Mouse (Mus musculus): ENCODE data around the gene Defb21.

The Defb21 gene

DNA sequence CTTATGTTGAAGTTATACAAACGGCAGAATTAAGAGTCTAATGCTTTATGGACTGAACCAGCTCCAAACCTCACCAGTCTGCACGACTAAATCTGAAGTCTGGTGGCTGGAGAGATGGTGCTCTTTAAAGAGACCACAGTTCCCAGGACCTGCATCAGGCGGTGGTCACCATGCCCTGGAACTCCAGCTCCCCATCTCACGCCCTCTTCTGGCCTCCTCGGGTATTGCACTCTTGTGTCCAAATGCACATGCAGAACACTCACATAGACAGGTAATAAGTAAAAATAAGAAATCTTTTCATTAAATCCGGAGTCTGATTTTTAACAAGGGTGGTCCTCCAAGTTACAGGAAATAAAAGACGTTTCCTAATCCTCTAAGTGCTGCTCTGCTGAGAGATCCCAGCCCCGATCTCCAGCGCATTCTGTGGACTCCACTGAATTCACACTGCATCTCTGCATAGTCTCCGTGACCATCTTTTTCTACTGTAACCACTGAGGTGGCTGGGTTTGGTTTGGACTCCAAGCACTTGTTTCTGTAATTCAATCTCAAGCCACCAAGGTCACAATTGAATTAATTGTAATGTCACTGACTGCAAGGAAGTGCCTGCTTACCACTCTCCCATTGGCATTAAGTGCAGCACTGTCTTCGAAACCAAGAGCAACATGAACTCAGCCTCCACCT, at the start of gene Defb21:
TSS of gene Defb21 (plus strand) at position 631 of the 681 bp plus-strand sequence.
- CTCF ChIA-PET: no interaction called here

GRCm38 (mm10) chr2:152539944-152540710, 32.4 kb upstream of the Defb21 start, which contains the start of gene Defb29:
TSS of gene Defb29 (minus strand) at chr2:152540098.
- CTCF ChIA-PET: no interaction called here

DNA sequence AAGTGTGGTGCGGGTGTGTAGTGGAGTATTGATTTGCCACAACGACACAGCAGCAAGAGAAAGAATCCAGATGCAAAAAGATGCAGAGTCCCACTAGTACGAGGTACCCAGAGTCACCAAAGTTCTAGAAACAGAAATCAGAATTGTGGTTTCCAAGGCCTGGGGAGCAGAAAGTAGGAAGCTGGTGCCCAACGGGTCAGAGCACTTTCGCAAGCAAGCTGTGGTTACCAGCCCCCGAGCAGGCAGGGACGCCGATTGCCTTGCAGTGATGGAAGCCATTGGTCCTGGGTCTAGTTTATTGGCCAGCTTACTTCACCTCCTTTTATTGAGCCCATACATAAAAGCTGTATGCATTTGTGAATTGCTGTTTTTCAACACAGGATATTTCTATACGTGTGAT, 30.6 kb upstream of the Defb21 start:
- CTCF ChIA-PET: no interaction called here

DNA sequence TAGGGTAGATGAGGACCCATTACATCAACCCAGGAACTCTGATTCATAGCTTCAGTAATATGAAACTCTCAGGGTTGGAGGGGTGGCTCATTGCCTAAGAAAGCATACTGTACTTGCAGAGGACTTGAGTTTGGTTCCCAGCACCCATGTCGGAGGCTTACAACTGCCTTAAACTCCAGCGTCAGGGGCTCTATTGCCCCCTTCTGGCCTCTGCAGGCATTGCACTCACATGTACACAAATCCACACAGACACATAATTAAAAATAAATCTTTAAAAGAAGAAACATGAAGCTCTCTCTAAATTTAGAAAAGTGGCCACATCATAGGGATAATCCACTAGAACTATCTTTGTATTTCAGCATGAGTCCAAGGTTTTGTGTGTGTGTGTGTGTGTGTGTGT, 29.6 kb upstream of the Defb21 start:
- CTCF ChIA-PET: no interaction called here

GRCm38 (mm10) chr2:152543478-152543877, 29.1 kb upstream of the Defb21 start:
- CTCF ChIA-PET: no interaction called here

- CTCF ChIA-PET: no interaction called here
Measured at GRCm38 (mm10) chr2:152544691-152545090, 27.9 kb upstream of the Defb21 start.

DNA sequence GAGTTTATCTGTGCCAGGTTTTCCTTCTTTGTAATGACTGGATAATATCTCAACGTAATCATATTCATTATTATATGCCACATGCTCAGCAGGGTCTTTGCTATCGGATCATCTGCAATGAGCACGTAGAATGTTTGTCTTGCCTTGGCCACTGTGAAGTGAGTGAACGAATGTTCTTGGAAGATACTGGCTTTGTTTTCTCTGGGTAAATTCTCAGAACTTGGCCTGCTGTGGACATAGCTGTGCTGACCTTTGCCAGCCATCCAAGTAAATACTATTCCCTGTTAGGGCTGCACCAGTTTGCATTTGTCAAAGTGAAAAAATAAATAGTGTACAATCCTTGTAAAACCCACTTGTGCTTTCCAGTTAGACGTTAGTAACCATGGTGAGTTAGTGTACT, 24.4 kb upstream of the Defb21 start:
- CTCF ChIA-PET: no interaction called here

- CTCF ChIA-PET: no interaction called here
Measured at GRCm38 (mm10) chr2:152553774-152554423, 18.6 kb upstream of the Defb21 start.

- CTCF ChIA-PET: no interaction called here
Measured at GRCm38 (mm10) chr2:152556655-152557054, 15.9 kb upstream of the Defb21 start.

- CTCF ChIA-PET: no interaction called here
Measured at GRCm38 (mm10) chr2:152569038-152569437, 3.5 kb upstream of the Defb21 start, which contains the start of gene Gm17416. TSS of gene Gm17416 (plus strand) at chr2:152569338.

DNA sequence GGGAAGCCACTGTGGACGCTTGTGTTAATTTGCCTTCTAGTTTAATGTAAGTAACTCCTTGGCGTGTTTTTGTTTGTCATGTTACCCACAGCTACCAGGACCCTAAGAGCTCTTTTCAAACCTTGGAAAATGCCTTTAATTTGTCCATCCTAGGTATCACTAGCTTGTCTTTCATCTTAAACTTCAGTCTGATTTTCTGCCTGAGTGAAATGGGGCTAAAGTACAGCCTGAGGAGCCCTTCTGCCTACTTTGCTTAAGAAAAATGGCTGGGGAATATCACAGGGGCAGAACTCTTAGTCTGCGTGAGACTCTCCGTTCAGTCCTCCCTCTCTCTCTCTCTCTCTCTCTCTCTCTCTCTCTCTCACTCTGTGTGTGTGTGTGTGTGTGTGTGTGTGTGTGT, 2.7 kb upstream of the Defb21 start:
- CTCF ChIA-PET: no interaction called here

GRCm38 (mm10) chr2:152570313-152570712, 2.2 kb upstream of the Defb21 start:
- CTCF ChIA-PET: no interaction called here

DNA sequence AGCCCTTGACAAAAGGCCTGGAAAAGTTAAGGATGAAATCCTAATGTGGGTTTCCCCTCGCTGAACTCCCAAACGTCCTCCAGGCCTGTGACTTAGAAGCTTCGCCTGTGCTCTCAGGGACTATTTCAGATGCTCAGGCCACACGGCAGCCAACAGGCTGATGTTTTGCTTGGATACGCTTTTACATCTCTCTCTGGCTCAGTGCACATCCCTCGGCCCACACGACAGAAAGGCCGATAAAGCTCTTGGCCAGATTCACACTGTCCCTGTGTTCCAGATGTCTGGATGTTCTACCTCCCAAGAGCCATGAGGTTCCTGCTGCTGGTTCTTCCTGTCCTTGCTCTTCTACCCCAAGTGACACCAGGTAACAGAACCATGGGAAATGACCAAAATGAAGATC, 940 bp downstream of the Defb21 start:
- CTCF ChIA-PET: no interaction called here

DNA sequence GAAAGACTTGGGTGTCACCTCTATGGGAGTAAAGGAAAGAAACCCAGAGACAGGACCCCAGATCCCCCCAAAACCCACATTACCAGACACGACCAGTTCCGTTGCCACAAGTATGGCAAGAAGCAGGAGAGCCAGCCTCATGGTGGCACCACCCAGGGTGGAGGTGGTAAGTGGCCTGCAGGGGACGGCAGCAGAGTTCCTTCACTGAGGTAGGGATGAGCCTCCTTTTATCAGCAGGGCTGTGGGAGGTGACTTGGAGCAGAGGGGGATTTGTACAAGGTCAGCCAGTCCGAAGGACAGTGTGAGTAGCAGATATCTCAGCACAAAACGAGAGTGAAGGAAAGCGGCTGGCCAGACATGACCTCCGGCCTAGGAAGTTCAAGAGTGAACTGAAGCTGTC, 7.6 kb downstream of the Defb21 start, which contains the start of gene Defb19:
TSS of gene Defb19 (minus strand) at position 206 of the 400 bp plus-strand sequence.
- CTCF ChIA-PET: no interaction called here

GRCm38 (mm10) chr2:152580612-152581011, 8.1 kb downstream of the Defb21 start:
- CTCF ChIA-PET: no interaction called here

GRCm38 (mm10) chr2:152586926-152587560, 14.5 kb downstream of the Defb21 start:
- CTCF ChIA-PET: no interaction called here

DNA sequence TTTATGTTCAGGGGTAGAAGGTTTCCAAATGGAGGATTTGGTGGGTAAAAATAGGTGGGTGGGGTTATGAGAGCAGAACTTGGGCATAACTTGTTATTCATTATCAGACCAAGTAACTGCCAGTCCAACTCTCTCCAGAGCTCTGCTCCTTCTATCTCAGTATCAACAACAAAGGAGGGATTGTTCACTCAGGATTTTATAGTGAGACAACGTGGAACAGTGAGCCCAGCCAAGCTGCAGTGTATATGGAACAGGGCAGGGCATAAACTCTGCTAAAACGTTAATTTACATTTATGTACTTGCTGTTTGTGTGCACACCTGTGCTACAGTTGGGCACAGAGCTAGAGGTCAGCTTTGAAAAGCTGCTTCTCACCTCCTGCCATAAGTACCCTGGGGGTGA, 15.9 kb downstream of the Defb21 start:
- CTCF ChIA-PET: no interaction called here

DNA sequence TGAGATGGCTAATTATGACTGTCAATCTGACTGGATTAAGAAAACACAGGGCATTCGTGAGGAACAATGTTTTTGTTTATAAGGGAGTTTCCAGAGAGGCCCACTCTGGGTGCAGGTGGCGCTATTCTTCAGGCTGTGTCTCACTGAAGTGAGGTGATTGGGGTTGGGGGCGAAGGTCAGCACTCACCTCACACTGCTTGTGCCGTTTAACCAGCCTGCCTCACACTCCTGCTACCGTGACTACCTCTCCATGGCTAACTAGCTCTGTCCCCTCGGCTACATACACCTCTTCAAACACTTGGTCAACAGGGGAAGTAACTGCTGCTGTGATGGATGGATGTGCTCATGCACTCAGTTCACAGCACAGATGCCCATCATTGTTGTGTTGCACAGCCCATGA, 16.5 kb downstream of the Defb21 start:
- CTCF ChIA-PET: no interaction called here

- CTCF ChIA-PET: no interaction called here
Measured at GRCm38 (mm10) chr2:152599299-152599698, 26.8 kb downstream of the Defb21 start, which contains the start of gene Defb45. TSS of gene Defb45 (minus strand) at chr2:152599399.

DNA sequence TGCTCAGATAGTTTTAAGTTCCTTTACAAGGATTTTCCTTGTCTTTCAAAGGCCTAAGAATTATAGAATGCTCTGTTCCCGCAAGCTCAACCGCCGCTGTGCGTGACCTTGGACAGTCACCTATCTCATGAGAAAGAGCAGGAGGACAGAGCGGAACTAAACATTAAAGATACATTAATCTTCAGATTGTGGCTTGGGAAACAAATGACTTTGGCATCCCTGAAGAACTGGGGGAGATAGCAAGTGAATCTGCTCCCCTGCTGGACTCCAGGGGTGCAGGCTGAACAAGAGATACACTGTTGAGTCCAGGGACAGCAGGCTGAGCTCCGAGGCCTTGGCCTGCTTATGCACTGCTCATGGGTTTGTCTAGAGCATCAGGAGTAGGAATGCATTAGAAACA, 27.5 kb downstream of the Defb21 start:
- CTCF ChIA-PET: no interaction called here

DNA sequence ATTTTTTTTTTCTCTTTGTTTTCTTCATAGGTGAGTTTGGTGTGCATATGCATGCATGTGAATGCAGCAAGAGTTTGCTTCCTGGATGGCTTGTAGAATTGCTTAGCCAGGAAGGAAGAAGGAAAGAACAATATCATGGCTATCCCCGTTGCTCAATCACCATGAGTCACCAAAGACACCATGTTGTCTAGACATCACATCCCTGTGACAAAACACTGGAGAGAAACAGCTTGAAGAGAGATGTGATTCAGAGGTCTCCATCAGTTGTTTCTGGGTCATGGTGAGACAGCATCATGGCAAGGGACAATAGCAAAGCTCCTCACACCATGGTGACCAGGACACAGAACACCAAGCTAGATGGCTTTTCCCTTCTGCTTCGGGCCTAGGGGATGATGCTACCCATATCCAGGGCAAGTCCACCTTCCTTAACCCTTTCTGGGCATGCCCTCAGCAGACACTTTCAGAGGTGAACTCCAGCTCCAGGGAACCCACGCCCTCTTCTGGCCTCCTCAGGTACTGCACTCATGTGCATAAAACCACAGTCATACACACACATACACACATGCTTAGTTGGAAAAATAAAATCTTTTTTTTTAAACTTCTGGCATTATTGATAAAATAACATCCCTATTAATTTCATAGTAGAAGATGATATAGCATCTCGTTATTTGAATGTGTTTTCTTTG, 28.9 kb downstream of the Defb21 start:
- CTCF ChIA-PET: no interaction called here

GRCm38 (mm10) chr2:152604057-152604456, 31.5 kb downstream of the Defb21 start, which contains the start of gene Defb36:
TSS of gene Defb36 (plus strand) at chr2:152604327.
- CTCF ChIA-PET: interaction anchor here (0.6 kb wide), 1 partner anchor 1171 kb away, joined by 13 read pairs; no protein-coding TSS in a partner anchor
